Mouse (Mus musculus): Measurements from ENCODE around the gene Adcy5.

Gene Adcy5

DNA sequence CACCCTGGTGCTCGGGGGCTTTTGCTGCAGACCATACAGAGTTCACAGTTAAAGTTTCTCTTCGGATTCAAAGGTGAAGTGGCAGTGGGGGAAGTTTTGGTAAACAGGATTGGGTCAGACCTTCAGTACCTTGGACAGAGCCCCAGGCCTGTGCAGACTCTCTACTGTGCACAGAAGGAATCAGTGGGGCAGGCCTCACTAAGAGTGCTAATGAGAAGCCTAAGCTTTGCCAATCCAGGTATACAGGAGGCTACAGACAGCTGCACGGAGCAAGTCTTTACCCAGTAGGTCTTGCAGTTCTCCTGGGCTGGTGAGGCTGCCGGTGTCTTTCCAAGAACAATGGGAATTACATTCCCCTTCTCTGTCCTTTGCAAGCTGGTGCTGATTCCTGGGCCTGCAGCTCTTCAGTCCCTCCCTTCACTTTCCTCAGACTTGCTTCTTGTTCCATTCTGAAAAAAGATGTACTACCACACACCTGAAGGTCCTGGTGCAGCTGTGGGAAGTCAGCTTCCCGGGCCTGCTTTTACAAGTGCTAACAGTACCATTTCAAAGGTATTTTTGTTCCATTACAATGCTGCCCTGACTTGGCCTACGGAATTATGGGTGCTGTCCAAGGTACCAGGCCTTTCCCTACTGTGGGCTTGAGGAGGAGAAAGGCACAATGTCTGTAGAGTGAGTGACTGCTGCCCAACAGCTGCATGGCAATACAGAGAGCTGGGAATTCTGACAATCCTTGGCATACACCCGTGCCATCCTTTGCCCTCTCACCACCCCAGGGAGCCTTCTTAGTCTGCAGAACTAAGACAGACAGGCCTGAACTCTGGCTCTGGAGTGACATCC, 148.0 kb downstream of the Adcy5 start:
- in situ Hi-C loops (cut with MboI; ENCODE audit: low pct_unique_long_range_greater_than_20kb in 1 of 2, low sequenced_read_pairs in 2 of 2, unreplicated experiment in 1 of 2) = no loop called here

DNA sequence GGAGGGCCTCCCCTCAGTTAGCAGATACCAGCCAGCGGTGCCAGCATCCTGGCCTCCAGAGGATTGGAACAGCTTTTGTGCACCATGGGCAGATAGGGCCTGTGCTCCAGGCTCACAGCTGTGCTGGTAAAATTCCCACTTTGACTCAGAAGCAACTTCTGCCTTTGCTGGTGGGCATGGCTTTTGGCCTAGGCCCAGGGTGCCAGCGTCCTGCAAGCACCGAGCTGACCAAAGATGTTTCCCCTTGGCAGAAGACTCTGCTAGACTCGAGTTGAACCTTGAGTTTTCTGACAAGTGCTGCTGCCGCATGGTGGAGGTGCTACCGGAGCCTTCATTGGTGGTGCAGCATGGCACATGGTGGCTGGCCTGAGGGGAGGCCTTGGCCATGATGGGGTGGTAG, 149.0 kb downstream of the Adcy5 start:
- in situ Hi-C loops (cut with MboI; ENCODE audit: low pct_unique_long_range_greater_than_20kb in 1 of 2, low sequenced_read_pairs in 2 of 2, unreplicated experiment in 1 of 2) = no loop called here

DNA sequence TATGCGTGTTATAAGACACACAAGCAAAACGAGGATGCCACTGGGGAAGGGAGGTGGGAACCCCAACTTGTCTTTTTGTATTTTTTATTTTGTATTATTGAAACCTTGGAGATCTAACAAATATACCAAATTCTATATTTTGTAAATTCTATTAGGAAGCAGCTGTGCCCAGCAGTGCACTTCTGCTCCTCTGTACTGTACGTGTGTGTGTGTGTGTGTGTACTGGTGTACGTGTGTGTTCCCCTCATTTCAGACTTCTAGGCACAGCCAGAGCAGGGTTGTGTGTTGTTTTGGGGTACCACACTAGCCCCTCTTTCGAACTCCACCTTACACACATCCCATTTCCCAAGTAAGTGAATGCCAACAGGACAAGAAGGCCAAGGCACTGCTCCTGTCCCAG, 149.7 kb downstream of the Adcy5 start:
- in situ Hi-C loops (cut with MboI; ENCODE audit: low pct_unique_long_range_greater_than_20kb in 1 of 2, low sequenced_read_pairs in 2 of 2, unreplicated experiment in 1 of 2) = no loop called here

DNA sequence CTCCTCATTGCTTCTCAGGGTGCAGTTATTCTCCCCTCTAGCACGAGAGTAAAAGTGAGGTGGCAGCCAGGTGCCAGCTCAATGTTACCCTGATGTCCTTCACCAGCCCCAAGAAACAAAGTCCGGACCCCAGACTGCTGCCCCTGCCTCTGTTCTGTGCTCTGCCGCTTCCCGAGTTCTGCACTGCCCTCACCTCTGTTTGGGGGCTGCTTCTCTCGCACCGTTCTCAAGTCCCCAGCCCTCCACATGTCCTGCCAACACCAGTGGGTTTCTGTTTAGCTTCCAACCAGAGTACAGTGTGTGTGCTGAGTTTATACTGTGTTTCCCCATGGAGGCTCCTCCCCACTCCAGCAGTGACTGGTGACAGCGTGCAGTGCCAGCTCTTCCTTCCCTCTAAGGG, 150.5 kb downstream of the Adcy5 start:
- in situ Hi-C loops (cut with MboI; ENCODE audit: low pct_unique_long_range_greater_than_20kb in 1 of 2, low sequenced_read_pairs in 2 of 2, unreplicated experiment in 1 of 2) = no loop called here

DNA sequence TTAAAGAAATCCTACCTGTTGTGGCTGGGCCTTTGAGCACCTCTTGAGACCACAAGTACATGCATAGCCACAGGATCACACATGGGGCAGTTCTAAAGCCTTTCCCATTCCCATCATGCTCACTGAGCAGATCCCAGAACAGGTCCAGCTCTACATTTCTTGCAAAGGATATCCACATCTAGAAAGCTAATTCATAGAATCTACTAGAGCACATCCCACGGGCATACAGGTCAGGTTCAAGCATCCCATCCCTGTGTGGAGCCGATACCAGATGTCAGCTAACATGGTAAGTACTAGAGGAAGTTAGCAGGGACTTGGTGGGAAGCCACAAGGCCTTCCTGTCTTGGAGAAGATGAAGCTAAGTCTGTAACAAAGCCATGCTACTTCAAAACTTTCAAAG, 152.0 kb downstream of the Adcy5 start:
- in situ Hi-C loops (cut with MboI; ENCODE audit: low pct_unique_long_range_greater_than_20kb in 1 of 2, low sequenced_read_pairs in 2 of 2, unreplicated experiment in 1 of 2) = no loop called here

DNA sequence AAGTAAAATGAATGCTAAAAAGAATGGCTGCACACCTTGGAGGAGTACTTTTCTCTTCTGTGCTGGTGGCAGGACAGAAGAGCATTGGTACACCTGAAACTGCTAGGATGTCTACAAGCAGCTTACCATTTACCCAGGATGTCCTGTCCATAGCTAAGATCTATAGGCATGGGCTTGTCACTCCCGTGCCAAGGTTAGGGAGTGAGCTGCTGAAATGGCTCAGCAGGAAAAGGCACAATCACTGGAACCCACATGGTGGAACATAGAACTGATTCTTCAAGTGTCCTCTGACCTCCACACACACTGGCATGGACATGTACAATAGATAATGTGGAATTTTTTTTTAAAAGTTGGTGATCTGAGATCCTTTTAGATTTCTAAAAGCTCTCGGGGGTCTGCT, 152.7 kb downstream of the Adcy5 start:
- in situ Hi-C loops (cut with MboI; ENCODE audit: low pct_unique_long_range_greater_than_20kb in 1 of 2, low sequenced_read_pairs in 2 of 2, unreplicated experiment in 1 of 2) = no loop called here

DNA sequence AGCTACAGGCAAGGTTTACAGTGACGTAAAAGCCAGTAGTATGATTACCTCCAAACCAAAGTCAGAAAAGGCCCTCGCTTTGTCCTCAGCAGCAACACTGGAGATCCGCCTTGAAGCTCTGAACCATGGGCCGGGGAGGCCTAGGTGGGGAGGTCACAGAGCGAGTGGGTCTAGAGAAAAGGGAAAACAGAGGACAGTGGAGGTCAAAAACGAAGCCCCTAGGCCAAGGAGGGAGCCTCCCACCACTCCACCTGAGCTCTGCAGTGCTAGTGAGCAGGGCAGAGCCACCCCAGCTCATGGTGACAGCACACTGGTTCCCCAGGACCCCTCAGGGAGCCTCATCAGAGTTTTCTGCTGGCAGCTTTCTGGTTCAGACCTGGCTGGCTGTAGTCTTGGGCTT, 153.3 kb downstream of the Adcy5 start:
- in situ Hi-C loops (cut with MboI; ENCODE audit: low pct_unique_long_range_greater_than_20kb in 1 of 2, low sequenced_read_pairs in 2 of 2, unreplicated experiment in 1 of 2) = no loop called here

DNA sequence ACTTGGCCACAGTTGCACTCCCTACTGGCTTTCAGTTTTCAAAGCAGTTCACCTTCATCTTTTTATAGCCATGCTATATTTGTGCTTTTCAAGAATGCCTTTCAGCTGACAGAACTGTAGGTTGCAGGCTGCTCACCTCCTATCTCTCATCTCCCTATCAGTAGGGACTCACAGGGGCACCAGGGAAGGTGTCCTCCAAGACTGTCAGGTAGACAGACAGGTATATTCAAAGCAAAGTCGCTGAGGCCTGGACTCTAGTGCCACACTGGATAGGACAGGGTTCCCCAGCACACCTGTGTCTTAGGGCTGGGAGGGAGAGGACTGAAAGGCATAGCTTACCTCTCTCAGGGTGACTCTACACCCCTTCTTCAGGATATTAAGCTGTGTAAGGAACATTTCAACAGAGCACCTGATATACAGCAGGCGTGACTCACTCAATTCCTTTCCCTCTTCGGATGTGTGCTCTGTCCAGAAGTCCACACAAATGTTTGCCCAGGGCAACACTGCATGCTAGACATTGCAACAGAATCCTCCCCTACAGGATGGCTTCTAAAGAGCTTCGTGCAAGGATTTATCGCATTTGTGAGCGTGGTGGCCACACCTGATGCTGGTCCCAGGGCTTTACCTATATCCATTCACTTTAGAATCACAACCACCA, 153.9 kb downstream of the Adcy5 start:
- in situ Hi-C loops (cut with MboI; ENCODE audit: low pct_unique_long_range_greater_than_20kb in 1 of 2, low sequenced_read_pairs in 2 of 2, unreplicated experiment in 1 of 2) = no loop called here

DNA sequence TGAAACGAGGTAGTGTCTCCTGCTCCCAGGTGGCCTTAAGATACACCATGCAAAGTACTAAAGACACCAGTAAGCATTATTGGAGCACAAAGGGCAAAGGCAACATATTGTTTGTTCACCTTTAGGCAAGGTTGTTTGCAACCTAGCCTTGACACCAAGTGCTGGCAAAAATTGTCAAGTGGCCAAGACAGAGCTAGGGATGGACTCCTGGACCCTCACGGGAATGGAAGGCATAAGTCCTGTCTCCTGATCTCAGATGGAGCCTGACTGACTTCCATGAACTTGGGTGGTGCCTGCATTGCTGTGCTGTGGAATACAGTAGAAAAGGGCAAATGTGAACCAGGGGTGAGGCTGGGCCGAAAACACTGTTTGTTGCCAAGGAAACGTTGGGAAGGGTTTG, 155.0 kb downstream of the Adcy5 start:
- in situ Hi-C loops (cut with MboI; ENCODE audit: low pct_unique_long_range_greater_than_20kb in 1 of 2, low sequenced_read_pairs in 2 of 2, unreplicated experiment in 1 of 2) = loop anchor here in 1 of 2 experiments (10.0 kb wide), 1 partner anchor 315 kb away; no protein-coding TSS in a partner anchor

DNA sequence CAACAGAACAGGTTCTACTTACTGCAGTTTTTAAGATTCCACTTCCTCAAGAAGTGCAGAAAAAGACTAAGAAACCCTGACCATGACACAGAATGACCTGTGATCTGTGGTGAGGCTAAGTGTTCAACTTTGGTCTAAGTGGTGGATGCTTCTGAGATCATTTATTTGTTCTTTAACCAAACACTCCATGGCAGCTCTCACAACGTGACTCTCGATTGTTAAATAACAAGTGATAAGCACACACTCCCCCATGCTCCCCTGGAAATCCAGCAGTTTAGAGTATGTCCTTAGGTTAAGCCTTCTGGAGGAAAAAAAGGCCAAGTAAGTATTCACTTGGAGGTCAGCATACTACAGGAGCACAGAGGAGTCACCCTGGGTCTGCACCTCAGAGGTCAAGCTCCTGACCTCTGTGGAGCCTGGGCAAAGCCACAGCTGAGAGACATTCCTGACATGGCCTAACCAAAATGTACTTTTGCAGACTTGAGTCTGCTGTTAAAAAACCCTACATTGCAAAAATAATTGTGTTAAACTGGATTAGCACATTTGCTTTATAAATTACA, 156.0 kb downstream of the Adcy5 start:
- in situ Hi-C loops (cut with MboI; ENCODE audit: low pct_unique_long_range_greater_than_20kb in 1 of 2, low sequenced_read_pairs in 2 of 2, unreplicated experiment in 1 of 2) = loop anchor here in 1 of 2 experiments (10.0 kb wide), 1 partner anchor 314 kb away; no protein-coding TSS in a partner anchor

DNA sequence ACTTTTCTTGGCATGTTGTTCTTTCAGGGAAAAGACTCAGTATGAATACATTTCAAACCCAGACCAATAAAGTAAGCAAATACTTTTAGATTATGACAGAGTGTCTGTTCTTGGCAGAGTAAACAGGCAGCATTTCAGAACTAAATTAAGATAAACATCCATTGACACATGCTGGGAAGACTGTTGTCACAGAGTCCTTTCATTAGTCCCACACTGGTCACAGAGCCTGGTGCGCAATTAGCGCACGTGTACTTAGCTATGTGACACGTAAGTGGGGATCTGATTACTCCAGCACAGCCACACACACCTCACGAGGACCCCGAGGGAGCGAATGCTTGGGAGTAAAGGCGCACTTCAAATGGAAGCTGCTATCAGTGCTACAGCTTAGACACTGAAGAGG, 156.9 kb downstream of the Adcy5 start:
- in situ Hi-C loops (cut with MboI; ENCODE audit: low pct_unique_long_range_greater_than_20kb in 1 of 2, low sequenced_read_pairs in 2 of 2, unreplicated experiment in 1 of 2) = loop anchor here in 1 of 2 experiments (10.0 kb wide), 1 partner anchor 313 kb away; no protein-coding TSS in a partner anchor

DNA sequence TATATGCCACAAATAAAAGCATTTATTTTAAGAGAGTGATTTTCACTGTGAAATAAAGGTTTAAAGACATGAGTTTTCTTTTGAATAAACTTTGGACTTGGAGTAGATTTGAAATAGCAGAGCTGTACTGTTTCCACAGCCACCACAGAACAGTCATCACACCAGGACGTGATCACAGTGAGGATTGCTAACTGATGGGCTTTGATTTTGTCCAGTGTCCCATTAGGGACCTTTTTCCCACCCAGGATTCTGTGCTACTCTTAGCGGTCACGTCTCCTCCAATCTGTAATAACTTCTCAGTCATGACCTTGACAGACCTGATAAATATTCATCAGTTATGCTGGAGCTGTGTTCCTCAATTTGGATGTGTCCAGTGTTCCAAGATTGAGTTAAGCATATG, 160.8 kb downstream of the Adcy5 start:
- in situ Hi-C loops (cut with MboI; ENCODE audit: low pct_unique_long_range_greater_than_20kb in 1 of 2, low sequenced_read_pairs in 2 of 2, unreplicated experiment in 1 of 2) = loop anchor here in 1 of 2 experiments (10.0 kb wide), 1 partner anchor 309 kb away; no protein-coding TSS in a partner anchor

DNA sequence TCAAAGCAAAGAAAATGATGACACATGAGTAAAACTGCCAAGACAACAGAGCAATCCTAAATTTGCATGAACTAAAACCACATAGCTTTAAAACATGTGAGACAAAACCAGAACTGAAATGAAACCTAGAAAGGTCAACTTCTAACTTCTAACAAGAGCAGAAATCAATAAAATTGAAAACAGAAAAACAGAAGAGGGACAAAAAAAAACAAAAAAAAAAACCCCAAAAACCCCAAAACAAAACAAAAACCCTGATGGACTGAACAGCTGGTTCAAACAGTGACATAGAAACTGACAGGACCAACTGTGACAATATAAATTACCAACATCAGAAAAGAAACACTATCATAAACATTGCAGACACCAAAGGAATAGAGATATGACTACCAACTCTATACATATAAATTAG, 162.2 kb downstream of the Adcy5 start:
- in situ Hi-C loops (cut with MboI; ENCODE audit: low pct_unique_long_range_greater_than_20kb in 1 of 2, low sequenced_read_pairs in 2 of 2, unreplicated experiment in 1 of 2) = loop anchor here in 1 of 2 experiments (10.0 kb wide), 1 partner anchor 308 kb away; no protein-coding TSS in a partner anchor

DNA sequence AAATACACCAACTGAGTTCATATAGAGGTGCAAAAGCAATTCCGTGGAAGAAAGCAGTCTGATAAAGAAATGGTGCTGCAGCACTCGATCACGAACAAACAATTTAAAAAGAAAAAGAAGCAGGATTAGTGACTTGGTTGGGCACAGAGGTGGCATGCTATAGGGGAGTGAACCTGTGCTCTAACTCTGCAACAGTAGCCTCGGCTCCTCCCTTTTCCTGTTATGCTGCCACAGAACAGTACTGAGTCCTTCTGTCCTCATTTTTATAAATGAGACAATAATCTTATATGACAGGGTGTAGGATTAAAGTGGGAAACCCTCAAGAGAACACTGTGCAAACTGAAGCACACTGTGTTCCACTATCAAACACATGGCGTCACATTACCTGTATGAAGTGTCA, 162.8 kb downstream of the Adcy5 start:
- in situ Hi-C loops (cut with MboI; ENCODE audit: low pct_unique_long_range_greater_than_20kb in 1 of 2, low sequenced_read_pairs in 2 of 2, unreplicated experiment in 1 of 2) = loop anchor here in 1 of 2 experiments (10.0 kb wide), 1 partner anchor 307 kb away; no protein-coding TSS in a partner anchor

DNA sequence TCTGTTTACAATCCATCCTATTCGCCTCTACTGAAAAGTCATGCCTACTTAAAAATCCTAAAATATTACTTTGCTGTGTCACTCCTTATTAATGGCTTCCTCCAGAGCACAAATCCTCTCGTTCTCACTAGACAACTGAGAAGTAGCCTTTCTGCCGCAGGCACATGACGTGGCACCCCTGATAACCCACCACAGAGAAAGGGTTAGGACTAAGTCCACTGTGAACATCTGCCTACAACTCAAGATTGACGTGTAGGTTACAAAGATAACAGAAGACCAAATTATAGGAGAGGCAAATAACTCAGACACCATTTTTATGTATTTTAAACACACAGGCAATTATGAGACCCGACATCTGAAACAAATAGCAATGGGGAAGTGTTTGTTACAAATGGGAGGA, 163.7 kb downstream of the Adcy5 start:
- in situ Hi-C loops (cut with MboI; ENCODE audit: low pct_unique_long_range_greater_than_20kb in 1 of 2, low sequenced_read_pairs in 2 of 2, unreplicated experiment in 1 of 2) = loop anchor here in 1 of 2 experiments (10.0 kb wide), 1 partner anchor 306 kb away; no protein-coding TSS in a partner anchor

DNA sequence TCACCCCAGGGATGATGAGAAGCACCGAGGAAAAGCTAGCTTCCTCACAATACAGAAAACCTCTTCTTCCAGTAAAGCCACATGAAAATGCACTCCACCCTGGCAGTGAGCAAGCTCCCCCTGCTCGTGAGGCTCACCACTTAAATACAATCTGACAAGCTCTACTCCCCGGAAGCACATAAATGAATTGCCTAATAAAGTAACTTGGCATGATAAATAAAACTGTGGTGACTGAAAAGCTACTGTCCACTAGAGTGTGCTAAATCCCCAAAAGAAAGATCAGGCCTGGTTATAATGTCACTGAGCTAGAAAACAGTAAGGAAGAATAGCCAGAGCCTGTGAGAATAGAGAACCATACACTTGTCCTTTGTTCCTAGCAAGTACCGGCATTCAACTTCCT, 164.7 kb downstream of the Adcy5 start:
- in situ Hi-C loops (cut with MboI; ENCODE audit: low pct_unique_long_range_greater_than_20kb in 1 of 2, low sequenced_read_pairs in 2 of 2, unreplicated experiment in 1 of 2) = loop anchor here in 1 of 2 experiments (10.0 kb wide), 1 partner anchor 305 kb away; no protein-coding TSS in a partner anchor

DNA sequence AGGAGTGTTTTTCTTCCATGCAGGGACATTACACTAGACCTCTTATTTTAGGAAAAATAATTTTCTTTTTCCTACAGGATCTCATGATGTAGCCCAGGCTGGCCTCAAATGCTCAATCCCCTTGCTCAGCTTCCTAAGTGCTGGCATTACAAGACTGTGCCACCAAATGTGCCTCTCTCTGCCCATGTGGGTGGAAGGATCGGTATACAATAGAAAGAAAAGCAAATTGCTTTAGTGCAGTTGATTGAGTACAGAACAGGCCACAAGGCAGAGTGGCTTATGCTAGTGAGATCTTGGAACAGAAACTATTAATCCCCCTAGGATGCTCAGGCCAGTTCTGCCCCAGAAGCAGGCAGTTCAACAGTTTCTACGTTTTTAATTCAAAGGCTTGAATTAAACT, 165.1 kb downstream of the Adcy5 start:
- in situ Hi-C loops (cut with MboI; ENCODE audit: low pct_unique_long_range_greater_than_20kb in 1 of 2, low sequenced_read_pairs in 2 of 2, unreplicated experiment in 1 of 2) = loop anchor here in 1 of 2 experiments (10.0 kb wide), 1 partner anchor 305 kb away; no protein-coding TSS in a partner anchor

DNA sequence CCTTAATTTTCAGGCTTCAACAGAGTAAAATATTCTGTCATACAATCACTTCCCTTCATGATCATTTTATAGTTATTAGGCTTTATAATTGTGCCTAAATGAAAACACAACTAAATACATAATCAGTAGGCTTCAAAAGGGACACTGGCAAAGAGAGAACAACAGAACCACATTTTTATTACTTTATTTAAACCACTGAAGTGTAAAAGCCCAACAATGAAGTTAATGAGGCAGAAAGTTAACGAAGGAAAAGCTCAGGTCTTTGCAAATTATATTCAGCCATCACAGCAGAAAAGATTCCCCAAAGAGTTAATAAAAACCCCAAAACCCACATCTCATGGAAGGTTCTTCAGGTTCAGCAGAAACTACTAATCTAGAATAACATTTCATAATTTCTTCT, 175.8 kb downstream of the Adcy5 start:
- in situ Hi-C loops (cut with MboI; ENCODE audit: low pct_unique_long_range_greater_than_20kb in 1 of 2, low sequenced_read_pairs in 2 of 2, unreplicated experiment in 1 of 2) = no loop called here

Data from mouse embryonic stem cell (cell line).